Mouse (Mus musculus) G1E (cell line): ENCODE measurements around the gene Pkd1l2.

Experiments
- CTCF ChIP-seq: IDR thresholded peaks from 2 replicates; pipeline ENCODE4 v1.5.1; 2012; ENCODE audit warnings: low read depth, low read length, inconsistent platforms, mixed read lengths
- GATA1 ChIP-seq: IDR thresholded peaks from 2 replicates; pipeline ENCODE4 v1.6.1; 2012; ENCODE audit warnings: borderline replicate concordance, low read length, inconsistent platforms, mixed read lengths

GRCm38 (mm10) chr8:117019323-117020275, 62.6 kb downstream of the Pkd1l2 start:
- no peak for TF ChIP-seq CTCF
- no peak for TF ChIP-seq GATA1
